Mouse (Mus musculus): Measurements from ENCODE around the gene Fanci.

- TF ChIP-seq CTCF (IDR thresholded peaks at IDR 0.05; ENCODE audit: borderline replicate concordance, insufficient read depth, low read depth, low read length) (no peak), POLR2A (IDR thresholded peaks at IDR 0.05; ENCODE audit: borderline replicate concordance, insufficient read depth, low read length) (no peak)
Observed at GRCm38 (mm10) chr7:79425804-79426203, 34.1 kb downstream of the Fanci start.

All from cerebellum, adult 2 months (tissue).